Mouse (Mus musculus) forebrain, embryonic 11.5 days (tissue): ENCODE data around the gene Rxra. TPM values are rescaled to one million over a fixed set of nuclear protein-coding genes. Genes with fewer than 3 reads are reported as not detected.

Source experiments
- ATAC-seq: fragments of 200-750 bp; cut with Nextera tagmentation; replicated peaks from 2 replicates; pipeline ENCODE4 v1.8.0; 2017; ENCODE audit warnings: moderate TSS enrichment; ENCODE audit not compliant: low FRiP score
- DNase-seq: peaks from one replicate; pipeline ENCODE4 v3.0.0-alpha.2; 2017; ENCODE audit warnings: low spot score
- H3K27ac ChIP-seq: fragments of 300-500 bp; sonication (generic); 2 replicates; pipeline ENCODE4 v1.5.1; 2014; ENCODE audit warnings: low read depth, low read length
- H3K27me3 ChIP-seq: fragments of 300-500 bp; sonication (generic); 2 replicates; pipeline ENCODE4 v1.6.1; 2014; ENCODE audit warnings: mild to moderate bottlenecking, low read length, mixed read lengths; ENCODE audit not compliant: control insufficient read depth, insufficient read depth
- H3K36me3 ChIP-seq: fragments of 300-500 bp; sonication (generic); 2 replicates; pipeline ENCODE4 v1.6.1; 2014; ENCODE audit warnings: mild to moderate bottlenecking, low read length, moderate library complexity, mixed read lengths; ENCODE audit not compliant: control insufficient read depth, insufficient read depth
- H3K4me1 ChIP-seq: fragments of 300-500 bp; sonication (generic); replicated peaks from 2 replicates; pipeline ENCODE4 v1.6.1; 2014; ENCODE audit warnings: low read length, mixed read lengths; ENCODE audit not compliant: control insufficient read depth, insufficient read depth
- H3K4me2 ChIP-seq: fragments of 300-500 bp; sonication (generic); 2 replicates; pipeline ENCODE4 v1.6.1; 2014; ENCODE audit warnings: low read depth, mild to moderate bottlenecking, low read length, moderate library complexity, mixed read lengths; ENCODE audit not compliant: severe bottlenecking
- H3K4me3 ChIP-seq: fragments of 300-500 bp; sonication (generic); 2 replicates; pipeline ENCODE4 v1.5.1; 2014; ENCODE audit warnings: low read depth, low read length
- H3K9ac ChIP-seq: fragments of 300-500 bp; sonication (generic); 2 replicates; pipeline ENCODE4 v1.6.1; 2014; ENCODE audit warnings: low read length
- H3K9me3 ChIP-seq: fragments of 300-500 bp; sonication (generic); 2 replicates; pipeline ENCODE4 v1.6.1; 2016; ENCODE audit warnings: low read length, mixed read lengths; ENCODE audit not compliant: control insufficient read depth
- WGBS: fragments of 180-500 bp; shearing (Covaris S2); extraction: QIAGEN DNeasy Blood & Tissue Kit; methylation state at CpG from one replicate; pipeline ENCODE4 v1.1.7; 2014; 5-methylcytosine and 5-hydroxymethylcytosine counted together
- polyA plus RNA-seq: library from polyadenylated mRNA; unstranded; fragments of >200 nt; fragmentation: Nextera tagmentation; extraction: Ambion mirVana; gene quantifications from 2 replicates; pipeline ENCODE4 v1.2.1, GENCODE M21; 2014

The Rxra gene
- polyA plus RNA-seq, 1 experiment from 2014 or later = 6.5 TPM

- ATAC-seq (no peak), DNase-seq (no peak)
- H3K27me3 ChIP-seq = no peaks in the 10 kb centered on the region
- no peak overlapping the region for H3K9ac ChIP-seq
- no peaks in the 10 kb centered on the region; the same call in 1 of the 2 replicates for H3K36me3 ChIP-seq
- WGBS = 65% methylated on average over 12 of the region's 12 CpGs
- H3K27ac ChIP-seq = no peak overlapping the region
- H3K4me2 ChIP-seq = no peak overlapping the region
- peaks cover 3% of the 10 kb centered on the region; the same call in 1 of the 2 replicates for H3K4me1 ChIP-seq
- no peak overlapping the region for H3K4me3 ChIP-seq
- H3K9me3 ChIP-seq = no peaks in the 10 kb centered on the region
Observed at GRCm38 (mm10) chr2:27762509-27762908, 86.3 kb downstream of the Rxra start.

DNA sequence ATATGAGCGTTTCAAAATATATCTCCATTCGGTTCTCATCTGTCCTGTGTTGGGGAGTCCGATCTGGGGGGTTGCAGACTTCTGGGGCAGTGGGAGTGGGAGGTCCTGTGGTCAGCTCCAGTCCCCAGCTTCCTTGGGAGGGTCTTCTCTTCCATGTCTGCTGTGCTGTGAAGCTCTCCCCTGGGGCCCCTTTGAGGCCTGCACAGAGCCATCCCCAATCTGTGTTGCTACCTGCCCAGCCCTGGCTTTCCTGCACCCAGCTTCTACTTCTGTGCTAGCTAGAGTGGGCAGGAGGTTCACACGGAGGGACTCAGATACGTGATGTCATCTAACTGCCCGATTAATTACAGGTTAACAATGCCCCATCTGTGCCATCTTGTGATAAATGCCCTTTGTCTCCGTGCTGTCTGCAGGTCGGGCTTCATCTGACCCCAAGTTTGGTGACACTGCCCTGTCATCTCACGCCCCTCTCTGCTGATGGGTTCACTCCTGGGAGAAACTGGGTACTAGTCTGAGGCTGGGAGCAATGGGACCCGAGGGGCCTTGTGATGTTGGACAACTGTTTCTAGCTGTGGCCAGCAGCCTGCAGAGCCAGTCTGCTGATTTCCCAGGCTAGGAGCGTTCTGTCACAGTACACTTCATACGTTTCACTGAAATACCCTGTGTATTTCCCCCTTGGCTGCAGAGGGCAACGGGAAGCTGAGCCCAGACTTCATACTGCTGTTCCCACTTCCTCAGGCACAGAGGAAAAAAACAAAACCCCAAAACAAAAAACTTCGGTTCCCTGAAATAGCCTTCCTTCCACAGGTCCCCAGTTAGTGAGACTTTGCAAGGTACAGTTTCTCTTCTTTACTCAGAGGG is 86.9 kb downstream of the Rxra start:
- WGBS = 78% methylated on average over 14 of the region's 14 CpGs
- Histone ChIP-seq H3K4me3 (no peak overlapping the region), H3K9ac (no peak overlapping the region), H3K27me3 (no peaks in the 10 kb centered on the region), H3K4me1 (peaks cover 3% of the 10 kb centered on the region; the same call in 1 of the 2 replicates), H3K36me3 (no peaks in the 10 kb centered on the region; the same call in 1 of the 2 replicates), H3K4me2 (no peak overlapping the region), H3K9me3 (no peaks in the 10 kb centered on the region), H3K27ac (no peak overlapping the region)
- ATAC-seq (no peak), DNase-seq (no peak)

DNA sequence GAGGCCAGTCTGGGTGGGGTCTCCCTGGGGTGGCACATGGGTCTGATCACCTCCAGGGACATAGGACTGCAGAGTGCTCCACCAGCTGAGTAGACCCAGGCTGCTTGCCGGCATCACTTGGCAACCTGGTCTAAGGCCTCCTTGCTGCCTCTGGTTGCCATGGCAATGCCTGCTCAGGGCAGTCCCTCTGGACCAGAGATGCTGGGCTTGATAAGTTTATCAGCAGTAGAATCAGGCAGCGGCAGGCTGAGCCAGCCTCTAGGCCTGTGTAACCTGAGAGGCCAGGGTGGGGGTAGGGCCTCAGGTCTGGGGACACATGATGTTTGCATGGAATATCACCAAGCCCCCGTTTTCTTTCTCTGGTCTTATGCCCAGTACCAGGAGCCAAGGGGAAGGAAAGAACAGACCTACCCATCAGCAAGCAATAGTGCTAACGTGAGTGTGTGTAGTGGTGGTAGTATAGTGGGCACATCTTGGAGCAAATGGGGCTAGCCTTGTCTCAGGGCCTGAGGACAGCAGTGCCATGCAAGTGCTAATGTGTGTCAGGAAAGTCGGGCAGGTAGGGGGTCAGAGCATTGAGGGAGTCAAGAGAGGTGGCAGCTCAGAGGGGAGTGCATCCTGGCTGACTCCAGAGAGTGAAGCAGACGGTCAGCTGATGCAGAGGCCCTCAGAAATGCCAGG is 88.2 kb downstream of the Rxra start:
- DNase-seq = no peak
- peak; percentile 24; the same call in 1 of the 2 replicates for ATAC-seq
- no peaks in the 10 kb centered on the region for H3K27me3 ChIP-seq
- H3K4me3 ChIP-seq = no peak overlapping the region
- no peaks in the 10 kb centered on the region for H3K9me3 ChIP-seq
- 21% methylated on average over 6 of the region's 6 CpGs for WGBS
- peaks cover 3% of the 10 kb centered on the region; the same call in 1 of the 2 replicates for H3K4me1 ChIP-seq
- no peak overlapping the region for H3K4me2 ChIP-seq
- H3K27ac ChIP-seq = no peak overlapping the region
- peak overlapping the region; percentile 8; the same call in 1 of the 2 replicates for H3K9ac ChIP-seq
- no peaks in the 10 kb centered on the region; the same call in 1 of the 2 replicates for H3K36me3 ChIP-seq

DNA sequence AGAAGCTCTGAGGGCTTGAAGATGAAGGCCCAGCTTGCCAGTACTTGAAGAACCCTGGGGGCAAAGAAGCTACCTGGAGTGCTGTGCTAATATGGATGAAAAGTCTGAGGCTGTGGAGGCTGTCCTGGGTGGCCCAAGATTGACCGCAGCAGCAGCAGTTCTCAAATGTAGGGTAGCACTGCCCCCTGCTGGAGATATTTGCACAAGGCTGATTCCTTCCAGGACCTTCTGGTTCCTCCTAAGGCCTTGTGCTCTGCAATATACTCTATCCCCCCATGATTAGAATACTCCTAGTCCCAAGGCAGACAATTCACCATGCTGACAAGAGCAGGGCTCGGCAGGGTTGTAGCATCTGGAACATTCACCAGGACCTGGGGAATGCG is 88.7 kb downstream of the Rxra start:
- DNase-seq = peak; percentile 91
- no peaks in the 10 kb centered on the region for H3K27me3 ChIP-seq
- H3K9ac ChIP-seq = no peak overlapping the region; the same call in 1 of the 2 replicates
- no peaks in the 10 kb centered on the region for H3K9me3 ChIP-seq
- ATAC-seq = peak; percentile 71
- H3K27ac ChIP-seq = no peak overlapping the region
- H3K4me3 ChIP-seq = no peak overlapping the region
- peaks cover 3% of the 10 kb centered on the region; the same call in 1 of the 2 replicates for H3K4me1 ChIP-seq
- no peaks in the 10 kb centered on the region for H3K36me3 ChIP-seq
- H3K4me2 ChIP-seq = no peak overlapping the region
- WGBS = 25% methylated on average over 3 of the region's 3 CpGs

- no peak overlapping the region for H3K4me3 ChIP-seq
- DNase-seq (no peak), ATAC-seq (no peak)
- no peaks in the 10 kb centered on the region for H3K9me3 ChIP-seq
- H3K9ac ChIP-seq = no peak overlapping the region
- H3K36me3 ChIP-seq = no peaks in the 10 kb centered on the region
- WGBS = 77% methylated on average over 7 of the region's 7 CpGs
- H3K27ac ChIP-seq = no peak overlapping the region
- H3K27me3 ChIP-seq = no peaks in the 10 kb centered on the region
- H3K4me2 ChIP-seq = no peak overlapping the region
- peaks cover 3% of the 10 kb centered on the region; the same call in 1 of the 2 replicates for H3K4me1 ChIP-seq
Observed at GRCm38 (mm10) chr2:27767773-27768172, 91.5 kb downstream of the Rxra start.

GRCm38 (mm10) chr2:27769701-27770100 is 93.5 kb downstream of the Rxra start:
- ATAC-seq = no peak
- Histone ChIP-seq H3K9me3 (no peaks in the 10 kb centered on the region), H3K27me3 (no peaks in the 10 kb centered on the region), H3K9ac (no peak overlapping the region), H3K4me2 (no peak overlapping the region), H3K4me1 (0 out of 2 replicates have a peak, but pooled peaks cover 1% of the 10 kb centered on the region), H3K27ac (no peak overlapping the region), H3K36me3 (no peaks in the 10 kb centered on the region), H3K4me3 (no peak overlapping the region)
- 35% methylated on average over 5 of the region's 5 CpGs for WGBS
- DNase-seq = no peak

DNA sequence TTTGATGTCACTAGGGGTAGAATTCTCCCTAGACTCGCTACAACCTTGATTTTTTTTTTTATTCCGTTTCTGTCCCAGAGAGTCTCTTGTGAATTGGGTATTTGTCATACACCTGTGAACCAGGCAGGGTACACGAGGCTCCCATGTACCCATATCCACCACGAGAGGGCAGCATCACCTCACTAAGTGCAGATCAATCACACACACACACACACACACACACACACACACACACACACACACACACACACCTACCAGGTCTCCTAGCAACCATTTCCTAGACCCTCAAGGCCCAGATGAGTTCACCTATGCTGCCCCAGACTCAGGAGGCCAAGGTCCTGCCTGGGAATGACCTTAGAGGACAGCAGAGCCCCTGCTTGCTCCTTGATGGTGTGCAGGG is 94.0 kb downstream of the Rxra start:
- no peaks in the 10 kb centered on the region for H3K27me3 ChIP-seq
- 0 out of 2 replicates have a peak, but pooled peaks cover 1% of the 10 kb centered on the region for H3K4me1 ChIP-seq
- no peak overlapping the region for H3K4me3 ChIP-seq
- ATAC-seq (no peak), DNase-seq (peak; percentile 82)
- no peaks in the 10 kb centered on the region for H3K9me3 ChIP-seq
- WGBS = 3% methylated on average over 4 of the region's 4 CpGs
- H3K9ac ChIP-seq = no peak overlapping the region
- H3K27ac ChIP-seq = no peak overlapping the region
- H3K36me3 ChIP-seq = no peaks in the 10 kb centered on the region
- H3K4me2 ChIP-seq = no peak overlapping the region

GRCm38 (mm10) chr2:27771936-27772335 is 95.7 kb downstream of the Rxra start:
- H3K9me3 ChIP-seq = no peaks in the 10 kb centered on the region
- H3K27me3 ChIP-seq = no peaks in the 10 kb centered on the region
- H3K4me1 ChIP-seq = 0 out of 2 replicates have a peak, but pooled peaks cover 1% of the 10 kb centered on the region
- H3K4me3 ChIP-seq = no peak overlapping the region
- H3K4me2 ChIP-seq = no peak overlapping the region
- DNase-seq (peak; percentile 92), ATAC-seq (no peak; the same call in 1 of the 2 replicates)
- 24% methylated on average over 7 of the region's 7 CpGs for WGBS
- H3K9ac ChIP-seq = no peak overlapping the region
- H3K36me3 ChIP-seq = no peaks in the 10 kb centered on the region
- no peak overlapping the region for H3K27ac ChIP-seq
